Mouse (Mus musculus) liver, postnatal 0 days (tissue): Measurements from ENCODE around the gene Lrrc47.

Experiments used
- CTCF ChIP-seq: sonication (generic); IDR thresholded peaks from 2 replicates; pipeline ENCODE4 v1.5.1; 2016; ENCODE audit warnings: antibody characterized with exemption, low read depth
- EP300 ChIP-seq: IDR thresholded peaks from 2 replicates; pipeline ENCODE4 v1.6.1; 2016; ENCODE audit warnings: antibody characterized with exemption, low read depth, mild to moderate bottlenecking

DNA sequence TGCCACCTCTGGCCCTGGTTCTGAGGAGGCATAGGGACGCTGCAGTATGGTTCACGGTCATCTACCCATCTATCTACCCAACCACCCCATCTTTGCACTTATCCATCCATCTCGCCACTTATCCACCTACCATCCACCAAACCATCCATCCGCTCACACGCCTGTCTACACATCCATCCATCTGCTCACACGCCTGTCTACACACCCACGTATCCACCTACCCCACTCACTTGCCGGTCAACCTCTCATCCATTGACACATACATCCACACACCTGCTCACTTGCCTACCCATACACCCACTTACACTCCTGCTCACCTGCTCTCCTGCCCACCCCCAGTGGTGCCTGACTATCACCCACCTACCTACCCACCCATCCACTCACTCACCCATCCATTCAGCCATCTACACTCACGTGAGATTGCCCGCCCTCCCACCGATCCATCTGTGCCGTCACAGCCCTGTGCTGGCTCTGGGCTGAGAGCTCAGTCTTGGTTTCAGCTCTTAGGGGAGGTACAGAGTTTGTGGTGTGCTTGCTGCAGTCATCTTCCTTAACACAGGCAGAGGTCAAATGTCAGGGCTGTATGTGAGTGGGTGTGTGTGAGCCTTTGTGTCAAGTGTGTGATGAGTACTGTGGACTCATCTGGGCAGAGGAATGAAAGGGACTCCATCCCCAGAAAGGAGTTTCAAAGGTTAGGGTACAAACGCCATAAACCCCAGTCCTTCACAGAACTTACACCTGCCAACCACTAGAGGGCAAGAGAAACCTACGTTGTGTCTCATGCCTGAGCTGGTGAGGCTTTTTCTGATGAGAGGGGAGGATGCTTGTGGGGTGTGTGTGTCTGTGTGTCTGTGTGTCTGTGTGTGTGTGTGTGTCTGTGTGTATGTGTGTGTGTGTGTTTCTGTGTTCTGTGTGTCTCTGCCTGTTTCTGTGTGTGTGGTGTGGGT lies 53.6 kb downstream of the Lrrc47 start:
- TF ChIP-seq EP300, result no peak
- TF ChIP-seq CTCF, result peak; percentile 93
